Mouse (Mus musculus) retina, embryonic 14.5 days (tissue): Measurements from ENCODE around the gene Lpo.

Source experiments
- DNase-seq: peaks from one replicate; pipeline ENCODE4 v3.0.0-alpha.2; 2015; ENCODE audit warnings: low spot score

The Lpo gene

DNA sequence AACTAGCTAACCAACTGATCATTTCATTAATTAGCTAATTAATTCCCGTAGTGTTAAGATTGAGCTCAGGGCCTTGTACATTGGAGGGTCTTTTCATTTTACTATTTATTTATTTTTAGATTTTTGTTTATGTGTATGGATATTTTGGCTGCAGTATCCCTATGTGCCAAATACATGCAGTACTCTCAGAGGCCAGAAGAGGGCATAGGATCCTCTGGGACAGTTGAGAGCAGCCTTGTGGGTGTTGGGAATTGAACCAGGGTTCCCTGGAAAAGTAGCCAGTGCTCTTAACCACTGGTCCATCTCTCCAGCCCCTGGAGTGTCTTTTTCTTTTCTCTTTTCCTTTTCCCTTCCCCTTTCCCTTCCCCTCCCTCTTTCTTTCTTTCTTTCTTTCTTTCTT lies 22.6 kb downstream of the Lpo start:
- peak; percentile 50 for DNase-seq

DNA sequence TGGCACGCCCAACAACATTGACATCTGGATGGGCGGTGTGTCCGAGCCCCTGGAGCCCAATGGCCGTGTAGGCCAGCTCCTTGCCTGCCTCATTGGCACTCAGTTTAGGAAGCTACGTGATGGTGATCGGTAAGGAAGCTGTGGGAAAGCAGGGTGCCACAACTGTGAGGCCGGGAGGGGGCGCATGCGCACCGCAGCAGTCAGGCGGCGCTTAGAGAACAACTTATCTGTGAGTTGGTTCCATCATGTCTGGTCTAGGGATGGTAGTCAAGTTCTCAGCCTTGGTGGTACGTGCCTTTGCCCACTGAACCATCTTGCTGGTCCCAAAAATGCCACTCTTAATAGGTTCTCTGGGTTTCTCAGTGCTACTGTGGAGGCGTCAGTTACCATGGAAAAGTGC lies 25.5 kb downstream of the Lpo start:
- no peak for DNase-seq

DNA sequence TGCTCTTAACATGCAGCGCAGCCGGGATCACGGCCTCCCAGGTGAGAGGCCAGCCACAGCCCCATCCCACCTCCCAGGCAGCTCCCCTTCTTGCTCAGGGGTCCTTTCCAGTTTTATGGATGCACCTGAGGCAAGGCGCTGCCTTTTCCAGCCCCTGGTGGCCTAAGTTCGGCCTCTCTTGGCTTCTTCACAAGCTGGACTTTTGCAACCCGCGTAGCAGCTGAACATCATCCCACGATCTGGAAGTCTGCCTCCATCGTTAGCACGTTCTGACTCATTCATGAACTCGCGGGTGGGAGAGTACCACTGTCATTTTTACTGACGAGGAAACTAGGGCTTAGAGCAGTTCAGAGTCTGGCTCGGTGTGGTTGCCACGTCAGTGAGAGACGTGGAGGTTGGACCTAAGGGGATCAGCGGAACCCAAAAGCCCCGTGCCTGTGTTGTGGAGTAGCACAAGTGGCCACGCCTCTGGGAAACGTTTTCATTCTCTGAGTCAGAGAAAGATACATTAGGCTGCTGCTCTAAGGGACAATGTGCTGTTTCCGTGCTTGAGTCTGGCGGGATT lies 26.3 kb downstream of the Lpo start:
- no peak for DNase-seq

GRCm38 (mm10) chr11:87793460-87793859 lies 34.6 kb downstream of the Lpo start, which contains the start of gene Mpo:
Mpo (plus strand) TSS chr11:87793581.
- no peak for DNase-seq

GRCm38 (mm10) chr11:87790088-87790487 lies 38.0 kb downstream of the Lpo start:
- DNase-seq, result no peak

DNA sequence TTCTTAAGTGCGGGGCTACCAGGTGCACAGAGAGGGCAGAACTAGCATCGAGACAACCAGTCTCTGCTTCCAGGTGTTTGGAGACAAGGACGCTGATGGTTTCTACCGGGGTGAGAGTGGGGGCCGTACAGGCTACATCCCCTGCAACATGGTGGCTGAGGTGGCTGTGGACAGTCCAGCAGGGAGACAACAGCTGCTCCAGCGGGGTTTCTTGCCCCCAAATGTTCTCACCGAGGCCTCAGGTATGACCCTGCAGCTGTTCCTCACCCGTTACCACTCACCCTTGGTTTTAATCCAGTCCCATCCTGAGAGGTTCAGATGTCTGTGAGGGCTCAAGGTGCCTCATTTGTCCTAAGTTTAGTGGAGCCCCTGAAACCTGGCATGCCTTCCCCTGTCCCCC lies 48.0 kb downstream of the Lpo start:
- no peak for DNase-seq

DNA sequence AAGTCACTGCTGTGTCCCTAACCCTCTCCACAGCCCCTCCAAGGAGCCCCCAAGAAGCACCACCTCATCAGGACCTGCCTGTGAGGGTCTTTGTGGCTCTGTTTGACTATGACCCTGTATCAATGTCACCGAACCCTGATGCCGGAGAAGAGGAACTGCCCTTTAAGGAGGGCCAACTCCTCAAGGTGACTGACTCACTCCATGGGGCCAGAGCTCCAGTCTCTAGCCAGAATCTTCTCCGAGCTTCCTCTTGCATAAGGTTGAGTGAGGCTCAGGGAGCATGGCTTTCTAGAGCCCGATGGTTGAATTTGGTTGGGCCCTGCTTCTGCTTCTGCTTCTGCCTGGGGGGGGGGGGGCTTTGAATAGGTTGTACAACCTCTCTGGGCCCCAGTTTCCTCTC lies 48.7 kb downstream of the Lpo start:
- DNase-seq, result no peak

DNA sequence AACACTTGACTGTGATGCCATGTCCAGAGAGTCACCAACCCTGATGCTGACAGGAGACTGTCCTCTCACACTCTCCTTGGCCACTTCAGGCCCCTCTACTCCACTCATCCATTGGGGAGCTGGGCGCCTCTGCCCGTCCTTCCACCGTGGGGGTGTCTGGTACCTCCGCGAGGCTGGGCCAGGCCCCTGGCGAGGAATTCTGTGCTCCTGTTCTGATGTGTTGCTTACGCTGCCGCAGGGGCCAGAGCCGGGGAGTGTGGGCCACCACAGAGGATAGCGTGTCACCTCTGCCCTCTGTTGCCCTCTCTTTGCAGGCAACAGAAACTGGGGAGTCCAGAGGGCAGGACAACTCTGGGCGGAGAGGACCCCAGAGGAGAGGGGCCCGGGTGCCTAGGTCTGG lies 49.2 kb downstream of the Lpo start:
- DNase-seq, result no peak

DNA sequence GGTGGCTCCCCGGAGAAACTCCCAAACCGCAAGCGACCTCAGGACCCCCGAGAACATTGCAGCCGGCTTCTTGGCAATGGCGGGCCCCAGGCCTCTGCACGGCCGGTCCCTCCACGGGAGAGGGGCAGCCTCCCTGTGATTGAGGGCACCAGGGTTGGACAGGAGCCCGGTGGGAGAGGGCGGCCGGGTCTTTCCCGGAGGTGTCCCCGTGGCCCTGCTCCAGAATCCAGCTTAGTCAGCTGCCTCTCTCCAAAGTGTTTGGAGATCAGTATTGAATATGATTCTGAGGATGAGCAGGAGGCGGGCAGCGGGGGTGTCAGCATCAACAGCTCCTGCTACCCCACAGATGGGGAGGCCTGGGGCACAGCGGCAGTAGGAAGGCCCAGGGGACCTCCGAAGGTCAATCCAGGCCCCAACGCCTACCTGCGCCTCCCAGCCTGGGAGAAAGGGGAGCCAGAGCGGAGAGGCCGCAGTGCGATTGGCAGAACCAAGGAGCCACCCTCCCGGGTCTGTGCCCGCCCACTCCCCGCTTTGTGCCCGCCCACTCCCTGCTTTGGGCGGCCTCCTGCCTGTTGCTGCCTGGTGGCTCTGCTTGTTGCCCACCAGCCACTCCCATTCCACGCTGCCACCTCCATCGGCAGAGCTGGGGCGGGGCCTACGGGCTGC lies 49.9 kb downstream of the Lpo start:
- DNase-seq, result peak; percentile 81

GRCm38 (mm10) chr11:87772354-87772753 lies 55.7 kb downstream of the Lpo start:
- no peak for DNase-seq

GRCm38 (mm10) chr11:87770989-87771388 lies 57.1 kb downstream of the Lpo start:
- peak; percentile 80 for DNase-seq

DNA sequence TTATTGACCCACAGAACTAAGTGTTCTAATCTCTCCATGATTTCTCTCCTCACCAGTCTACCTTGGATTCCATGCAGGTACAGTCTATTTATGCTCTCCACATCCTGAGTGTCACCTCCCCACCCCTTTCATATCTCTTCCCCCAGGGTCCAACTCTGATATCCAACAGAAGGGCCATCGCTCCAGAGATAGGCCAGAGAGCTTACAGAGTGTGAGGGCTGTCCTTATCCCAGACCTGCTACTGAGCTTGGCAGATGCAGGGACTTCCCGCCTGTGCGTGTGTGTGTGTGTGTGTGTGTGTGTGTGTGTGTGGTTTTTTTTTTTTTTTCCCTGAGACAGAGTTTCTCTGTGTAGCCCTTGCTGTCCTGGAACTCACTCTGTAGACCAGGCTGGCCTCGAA lies 59.3 kb downstream of the Lpo start:
- no peak for DNase-seq

GRCm38 (mm10) chr11:87763988-87764876 lies 63.9 kb downstream of the Lpo start:
- DNase-seq, result peak; percentile 75

DNA sequence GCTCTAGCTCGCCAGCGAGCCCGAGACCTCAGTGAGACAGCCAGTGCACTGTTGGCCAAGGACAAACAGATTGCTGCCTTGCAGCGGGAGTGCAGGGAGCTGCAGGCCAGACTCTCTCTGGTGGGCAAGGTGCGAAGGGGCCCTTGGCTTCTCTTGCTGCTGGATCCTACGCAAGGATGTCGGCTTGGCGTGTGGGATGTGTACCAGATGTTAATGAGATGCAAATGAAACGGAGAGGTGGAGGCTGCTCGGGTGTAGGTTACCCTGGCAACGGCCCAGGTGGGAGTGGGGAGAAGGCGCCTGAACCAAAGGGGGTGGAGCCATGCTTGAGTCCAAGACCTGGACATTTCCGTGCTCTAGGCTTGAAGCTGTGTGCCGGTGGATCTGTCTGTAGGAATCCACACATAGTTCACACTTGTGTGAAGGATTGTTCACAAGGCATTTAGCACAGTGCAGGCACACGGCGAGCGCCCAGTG lies 64.5 kb downstream of the Lpo start:
- DNase-seq, result peak; percentile 60

DNA sequence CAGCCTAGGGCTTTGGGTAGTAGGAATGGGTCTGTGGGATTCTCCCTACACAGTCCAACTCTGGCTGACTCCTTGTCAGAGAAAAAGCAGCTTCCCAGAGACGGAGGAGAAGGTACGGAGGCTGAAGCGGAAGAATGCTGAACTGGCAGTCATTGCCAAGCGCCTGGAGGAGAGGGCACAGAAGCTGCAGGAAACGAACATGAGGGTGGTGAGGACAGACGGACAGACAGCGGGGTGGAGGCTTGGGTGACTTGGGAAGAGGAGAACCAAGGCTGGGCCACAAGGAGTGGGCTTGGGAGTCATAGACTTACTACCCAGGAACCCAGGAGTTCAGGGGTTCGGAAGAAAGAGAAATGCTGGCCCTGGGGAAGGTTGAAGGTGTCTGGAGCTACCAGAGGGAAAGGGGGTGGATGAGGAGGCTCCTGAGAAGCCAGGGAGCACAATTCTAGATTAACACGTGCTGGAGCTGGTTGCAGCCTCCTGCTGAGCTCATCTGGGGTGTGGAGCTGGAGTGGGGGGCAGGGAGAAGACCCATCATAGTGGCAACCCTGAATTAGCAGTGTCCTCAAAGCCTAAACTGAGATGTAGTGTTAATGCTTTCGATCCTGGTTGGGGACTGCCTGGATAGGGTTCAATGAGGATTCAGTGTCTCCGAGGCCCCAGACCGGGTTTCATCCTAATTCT lies 65.2 kb downstream of the Lpo start:
- DNase-seq, result no peak

- no peak for DNase-seq
These were observed 66.0 kb downstream of the Lpo start for GRCm38 (mm10) chr11:87761806-87762701.

DNA sequence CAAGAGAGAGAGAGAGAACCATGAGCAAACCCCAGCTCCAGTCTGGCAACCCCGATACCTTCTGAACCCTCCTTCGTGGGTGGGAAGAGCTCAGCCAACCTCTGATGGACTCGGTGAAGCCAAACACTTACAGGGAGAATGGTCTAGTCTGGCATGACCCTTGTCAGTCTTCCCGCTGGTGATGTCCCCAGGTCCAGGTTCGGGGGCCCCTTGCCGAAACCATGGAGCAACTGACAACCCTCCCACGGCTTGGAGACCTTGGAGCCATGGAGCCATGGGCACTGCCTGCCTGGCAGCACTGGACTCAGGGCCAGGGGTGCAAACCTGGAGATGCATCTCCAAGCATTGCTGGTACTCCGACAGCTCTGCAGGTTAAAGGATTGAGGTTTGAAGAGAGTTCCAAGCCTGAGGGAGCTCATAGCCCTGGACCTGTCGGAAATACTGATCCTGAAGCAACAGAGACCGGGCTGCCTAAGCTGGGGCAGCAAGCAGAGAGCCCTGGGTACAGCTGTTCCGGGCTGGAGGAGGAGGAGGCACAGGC lies 66.8 kb downstream of the Lpo start:
- no peak for DNase-seq

- DNase-seq, result peak; percentile 58
These were observed 67.6 kb downstream of the Lpo start, which contains the start of gene Tspoap1 for GRCm38 (mm10) chr11:87760301-87761081. Tspoap1 (plus strand) TSS chr11:87760541.

DNA sequence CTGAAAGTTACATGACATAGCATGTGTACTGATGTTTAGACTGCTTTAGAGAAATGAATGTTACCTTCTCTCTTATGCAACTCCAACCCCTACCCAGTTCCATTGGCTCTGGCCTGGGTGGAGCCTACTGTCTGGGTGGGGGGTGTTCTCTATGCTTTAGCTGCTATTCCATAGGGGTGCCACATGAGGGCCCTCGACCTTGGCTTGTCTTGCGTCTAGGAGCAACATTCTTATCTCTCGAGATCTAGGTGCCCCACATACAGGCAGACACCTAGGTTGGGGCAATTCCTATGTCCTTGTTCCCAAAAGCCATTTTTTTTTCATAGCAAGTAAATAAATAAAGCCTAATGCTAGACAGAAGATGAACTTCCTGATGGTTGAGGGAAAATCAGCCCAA lies 68.5 kb downstream of the Lpo start:
- DNase-seq, result peak; percentile 53

DNA sequence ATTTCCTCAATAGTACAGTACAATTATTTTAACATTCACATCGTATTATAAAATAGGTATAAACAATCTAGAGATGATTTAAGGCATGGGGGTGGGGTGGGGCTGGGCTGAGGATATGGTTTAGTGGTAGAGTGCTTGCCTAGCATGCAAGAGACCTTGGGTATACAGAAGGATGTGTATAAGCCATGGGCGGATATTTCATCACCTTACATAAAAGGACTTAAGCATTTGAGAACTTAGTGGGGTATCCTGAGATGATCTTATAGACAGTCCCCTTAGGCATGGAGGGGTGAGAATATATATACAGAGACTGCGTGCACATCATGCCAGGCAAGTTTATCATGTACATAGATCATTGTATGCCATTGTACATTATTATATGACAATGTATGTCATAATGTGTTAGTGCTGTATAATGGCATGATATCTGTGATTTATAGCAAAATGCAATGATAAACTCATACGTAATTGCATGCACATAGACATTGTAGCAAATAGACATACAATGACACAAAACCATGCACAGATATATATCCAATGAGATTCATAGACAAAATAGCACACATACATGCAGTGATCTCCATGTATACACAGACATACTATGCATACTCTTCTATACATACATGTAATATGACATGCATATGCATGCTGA lies 69.0 kb downstream of the Lpo start:
- DNase-seq, result no peak
